In the genomic region with DNA sequence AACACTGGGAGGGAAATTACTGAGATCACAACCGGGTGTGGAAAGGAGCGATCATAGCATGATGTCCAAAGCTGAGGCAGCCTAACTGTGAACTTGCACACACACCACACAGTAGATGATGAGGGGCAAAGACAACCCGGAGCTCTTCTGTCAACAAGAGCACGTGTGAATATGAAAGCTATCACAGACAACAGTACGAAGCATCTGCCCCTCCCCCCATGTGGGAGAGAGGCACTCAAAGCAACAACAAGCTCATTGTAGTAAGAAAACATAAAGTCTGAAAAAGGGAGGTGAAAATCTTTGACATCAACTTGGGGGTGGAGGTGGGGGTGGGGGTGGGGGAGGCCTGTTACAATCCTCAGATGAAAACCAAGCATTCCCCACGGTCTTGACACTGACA, we compare ENCODE assay signal across 8 mouse cellular contexts.
"Had no signal": no experiment of that assay in that cellular context is flagged by ENCODE, and none has a peak within 500 bp of the region (broad histone marks: within the 10 kb centered on the region; RNA-seq: fewer than 3 reads in every experiment).

No protein-coding gene starts in this region.

- DNase-seq: kidney, adult 18-20 months; kidney, postnatal 10 days; kidney, postnatal 4 days; lung, adult 2 months; lung, postnatal 10 days; lung, postnatal 4 days; midbrain, embryonic 14.5 days; thymus, postnatal 36 days had no signal
